Mouse (Mus musculus): ENCODE results near the gene Hoxa1. TPM values are rescaled to one million over a fixed set of nuclear protein-coding genes. Genes with fewer than 3 reads are reported as not detected.

The Hoxa1 gene
- not detected for polyA plus RNA-seq (2017; shearing (Covaris generic))

DNA sequence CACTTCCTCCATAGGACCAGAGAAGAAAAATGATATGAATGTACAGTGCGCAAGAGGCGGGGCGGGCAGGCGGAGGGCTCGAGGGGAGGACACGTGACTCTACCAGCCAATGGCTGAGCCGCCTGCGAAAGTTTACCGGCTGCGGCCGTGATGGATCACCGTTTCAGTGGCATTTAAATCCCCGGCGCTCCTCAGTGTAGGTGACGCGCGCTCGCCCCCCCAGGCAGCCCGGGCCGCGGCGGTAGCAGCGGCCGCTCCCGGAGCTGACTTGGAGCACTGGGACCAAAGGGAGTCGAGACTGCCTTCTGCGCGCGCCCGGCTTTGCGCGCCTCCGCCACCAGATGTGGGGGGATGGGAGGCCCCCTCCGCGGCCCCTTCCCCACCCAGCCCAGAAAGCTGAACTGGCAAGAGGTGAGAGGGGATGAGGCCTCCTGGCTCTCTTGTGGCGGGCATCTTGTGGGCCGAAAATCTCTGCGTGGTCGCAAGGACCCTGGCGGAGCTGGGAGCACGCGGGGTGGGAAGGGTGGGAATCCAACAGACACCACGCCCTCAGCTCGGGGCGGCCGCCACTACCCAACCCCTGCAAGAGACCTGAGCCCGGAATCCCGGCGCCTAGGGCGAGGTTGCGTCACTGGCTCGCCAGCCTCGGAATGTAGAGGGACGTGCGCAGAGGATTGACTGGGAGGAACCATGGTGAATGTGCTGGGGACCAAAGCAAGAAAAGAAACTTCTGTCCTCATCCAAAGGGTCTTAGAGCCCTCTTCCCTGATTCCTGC lies at the start of gene Hoxa1:
TSS of gene Hoxa1 (minus strand) at position 42 of the 776 bp plus-strand sequence.

DNA sequence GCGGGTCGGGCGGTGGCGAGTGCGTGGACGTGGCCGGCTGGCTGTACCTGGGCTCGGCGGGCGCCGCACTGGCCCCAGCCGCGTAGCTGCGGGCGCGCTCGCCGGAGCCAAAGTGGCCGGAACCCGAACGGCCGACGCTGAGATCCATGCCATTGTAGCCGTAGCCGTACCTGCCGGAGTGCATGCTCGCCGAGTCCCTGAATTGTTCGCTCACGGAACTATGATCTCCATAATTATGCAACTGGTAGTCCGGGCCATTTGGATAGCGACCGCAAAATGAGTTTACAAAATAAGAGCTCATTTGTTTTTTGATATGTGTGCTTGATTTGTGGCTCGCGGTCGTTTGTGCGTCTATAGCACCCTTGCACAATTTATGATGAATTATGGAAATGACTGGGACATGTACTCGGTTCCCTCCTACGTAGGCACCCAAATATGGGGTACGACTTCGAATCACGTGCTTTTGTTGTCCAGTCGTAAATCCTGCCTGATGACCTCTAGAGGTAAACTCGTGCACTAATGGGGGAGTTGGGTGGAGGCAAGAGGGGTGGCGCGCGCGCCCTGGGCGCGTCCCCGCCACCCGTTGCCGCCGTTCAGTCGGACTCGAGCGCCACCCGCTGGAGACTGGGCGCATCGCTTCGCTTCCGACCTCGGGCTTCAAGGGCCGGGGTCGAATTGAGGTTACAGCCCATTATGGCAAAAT lies 46.1 kb upstream of the Hoxa1 start, which contains the start of gene Hoxa5:
TSS of gene Hoxa5 (minus strand) at position 538 of the 703 bp plus-strand sequence.

DNA sequence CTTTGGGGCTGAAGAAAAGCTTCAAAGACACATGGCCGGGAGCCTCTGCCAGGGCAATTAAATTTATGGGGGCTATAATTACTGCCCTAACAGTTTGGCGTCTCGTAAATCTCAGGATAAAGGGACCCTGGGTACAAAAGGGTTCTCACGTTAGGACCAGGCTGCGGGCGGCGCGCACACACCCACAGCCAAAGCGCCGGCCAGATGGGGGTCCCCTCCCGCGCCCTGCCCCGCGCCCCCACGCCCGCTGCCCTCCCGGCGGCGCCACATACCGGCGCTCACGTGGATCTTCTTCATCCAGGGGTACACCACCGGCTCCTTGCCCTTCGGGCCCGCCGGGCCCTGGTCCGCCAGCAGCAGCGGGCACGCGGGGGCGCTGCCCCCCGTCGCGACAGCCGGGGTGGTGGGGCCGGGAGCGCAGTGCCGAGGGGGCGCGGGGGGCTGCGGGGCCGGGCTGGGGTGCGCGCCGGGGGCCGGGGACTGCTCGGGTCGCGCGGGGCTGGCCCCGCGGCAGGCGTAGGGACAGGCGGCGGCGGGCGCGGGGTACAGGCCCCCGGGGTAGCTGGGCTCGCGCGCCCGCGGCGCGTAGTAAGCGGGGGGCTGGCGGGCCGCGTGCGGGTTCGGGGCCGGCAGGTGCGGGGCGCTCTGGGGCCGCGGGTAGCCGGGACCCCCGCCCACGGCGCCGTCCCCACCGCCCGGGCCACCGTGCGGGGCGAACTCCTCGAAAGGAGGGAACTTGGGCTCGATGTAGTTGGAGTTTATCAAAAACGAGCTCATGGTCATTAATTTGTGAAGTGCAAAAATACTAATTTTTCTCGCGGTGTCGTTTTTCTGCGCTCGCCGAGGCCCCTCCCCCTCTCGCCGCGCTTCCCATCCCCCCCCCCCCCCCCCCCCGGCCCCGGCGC lies 33.0 kb upstream of the Hoxa1 start, which contains the start of gene Hoxa4:
TSS of gene Hoxa4 (minus strand) at position 848 of the 905 bp plus-strand sequence.

DNA sequence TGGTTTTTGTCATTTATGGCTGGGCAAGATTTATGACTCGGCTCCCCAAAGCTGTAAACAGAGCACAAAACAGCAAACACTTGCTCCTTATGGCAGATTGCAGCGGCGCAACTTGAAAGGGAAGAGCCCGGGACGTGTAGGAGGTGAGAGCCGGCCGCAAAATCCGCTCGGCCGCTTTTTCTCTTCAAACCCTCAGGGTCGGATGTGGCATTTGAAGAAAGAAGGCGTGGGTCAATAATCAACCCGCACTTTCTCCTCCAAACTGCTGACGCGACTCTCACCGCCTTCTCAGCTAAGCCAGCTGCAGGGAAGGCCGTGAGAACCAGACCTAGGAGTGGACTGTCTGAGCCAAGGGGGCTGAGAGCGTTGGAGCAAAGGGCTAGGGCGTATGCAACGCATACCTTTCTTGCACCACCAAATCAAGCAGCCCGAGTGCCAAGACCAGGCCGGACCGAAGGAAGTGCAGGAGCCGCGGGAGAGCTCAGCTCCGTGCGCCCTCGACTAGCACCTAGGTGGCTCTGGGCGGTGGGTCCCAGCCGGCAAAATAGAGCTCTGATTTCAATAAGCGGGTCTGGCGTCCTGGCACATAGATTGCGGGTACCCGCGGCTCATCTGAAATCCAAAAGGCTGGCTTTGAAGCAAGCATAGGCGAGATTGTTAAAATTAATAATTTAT lies 19.1 kb upstream of the Hoxa1 start, which contains the start of gene 5730596B20Rik:
TSS of gene 5730596B20Rik (plus strand) at position 438 of the 675 bp plus-strand sequence.

DNA sequence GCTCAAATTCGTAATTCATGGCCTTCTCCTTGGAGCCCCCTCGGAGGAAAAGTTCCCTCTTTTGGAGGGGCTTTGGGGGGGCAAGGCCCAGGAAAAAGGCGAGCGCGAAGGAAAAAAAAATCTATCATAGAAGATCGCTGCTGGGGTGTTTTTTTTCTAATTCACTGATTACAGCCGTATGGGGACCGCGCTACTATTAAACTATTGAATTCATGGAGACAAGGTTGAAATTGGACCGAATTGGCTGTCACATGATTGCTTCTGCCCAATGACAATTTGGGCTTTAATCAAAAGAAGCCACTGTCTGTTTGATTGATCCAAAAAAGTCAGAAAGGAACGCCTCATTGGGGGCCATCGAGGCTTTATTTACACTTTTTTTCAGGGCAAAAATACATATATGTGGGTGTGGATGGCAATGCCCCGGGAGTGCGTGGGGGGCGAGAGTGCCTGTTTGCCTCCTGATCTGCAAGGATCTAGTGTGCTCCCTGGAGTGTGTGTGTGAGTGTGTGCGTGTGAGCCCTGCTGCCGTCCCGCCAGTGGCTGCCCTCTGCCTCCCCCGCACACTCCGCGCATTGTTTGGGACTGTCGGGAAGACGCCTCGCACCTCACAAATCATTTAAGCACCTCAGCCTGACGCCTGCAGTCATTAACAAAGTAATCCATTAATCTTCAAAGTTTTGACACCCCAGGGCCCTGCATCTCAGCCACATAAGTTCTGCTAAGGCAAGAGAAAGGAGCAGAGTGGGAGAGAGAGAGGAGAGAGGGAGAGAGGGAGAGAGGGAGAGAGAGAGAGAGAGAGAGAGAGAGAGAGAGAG lies 6.7 kb upstream of the Hoxa1 start, which contains the start of gene Hoxa2:
TSS of gene Hoxa2 (minus strand) at position 206 of the 815 bp plus-strand sequence.

Other genes with a start within 250 kb of the Hoxa1 start
- 27.1 TPM for gene Skap2, start 145.8 kb downstream of the Hoxa1 start, polyA plus RNA-seq (2017; shearing (Covaris generic))
- gene Hoxa2, start 6.5 kb upstream of the Hoxa1 start, polyA plus RNA-seq (2017; shearing (Covaris generic)): not detected
- gene 5730596B20Rik, start 19.2 kb upstream of the Hoxa1 start, polyA plus RNA-seq (2017; shearing (Covaris generic)): not detected
- gene Hoxa4, start 33.4 kb upstream of the Hoxa1 start, polyA plus RNA-seq (2017; shearing (Covaris generic)): not detected
- not detected for gene Hoxa5, start 46.3 kb upstream of the Hoxa1 start, polyA plus RNA-seq (2017; shearing (Covaris generic))
- gene Hoxa6, start 50.4 kb upstream of the Hoxa1 start, polyA plus RNA-seq (2017; shearing (Covaris generic)): not detected
- gene Hoxa3, start 55.0 kb upstream of the Hoxa1 start, polyA plus RNA-seq (2017; shearing (Covaris generic)): not detected
- not detected for gene Gm28308, start 55.0 kb upstream of the Hoxa1 start, polyA plus RNA-seq (2017; shearing (Covaris generic))
- gene Hoxa7, start 63.5 kb upstream of the Hoxa1 start, polyA plus RNA-seq (2017; shearing (Covaris generic)): not detected
- gene Hoxa9, start 72.8 kb upstream of the Hoxa1 start, polyA plus RNA-seq (2017; shearing (Covaris generic)): not detected
- gene Hoxa10, start 82.5 kb upstream of the Hoxa1 start, polyA plus RNA-seq (2017; shearing (Covaris generic)): not detected
- gene Hoxa11, start 87.5 kb upstream of the Hoxa1 start, polyA plus RNA-seq (2017; shearing (Covaris generic)): not detected
- gene Hoxa13, start 102.6 kb upstream of the Hoxa1 start, polyA plus RNA-seq (2017; shearing (Covaris generic)): not detected
- gene Evx1, start 155.2 kb upstream of the Hoxa1 start, polyA plus RNA-seq (2017; shearing (Covaris generic)): not detected

All from activated CD4-positive, CD25-positive, alpha-beta regulatory T cell, adult 9 weeks (primary cell).